Mouse (Mus musculus) kidney, postnatal 14 days (tissue): ENCODE measurements around the gene Med6.
"Not testable (repeated sequence)": the region's sequence is repeated elsewhere in the genome, so short reads cannot be mapped to it uniquely, and the experiment has no call there.

Experiments
- DNase-seq: peaks from one replicate; pipeline ENCODE4 v3.0.0; 2022; ENCODE audit warnings: mixed read lengths

Gene Med6

GRCm38 (mm10) chr12:81547163-81547562 lies 47.6 kb downstream of the Med6 start:
- DNase-seq: no peak

- DNase-seq: no peak
Observed at GRCm38 (mm10) chr12:81533029-81533419, 61.8 kb downstream of the Med6 start.

GRCm38 (mm10) chr12:81532316-81533028 lies 62.3 kb downstream of the Med6 start, which contains the start of the genes Gm20498 and Synj2bp:
Gene Gm20498 (minus strand): TSS chr12:81532905.
Gene Synj2bp (minus strand): TSS chr12:81532911.
- peak; percentile 90 for DNase-seq

- DNase-seq: not testable (repeated sequence)
Observed at GRCm38 (mm10) chr12:81530587-81530986, 64.2 kb downstream of the Med6 start.
